Mouse (Mus musculus): ENCODE measurements around the gene Adk. TPM values are rescaled to one million over a fixed set of nuclear protein-coding genes. Genes with fewer than 3 reads are reported as not detected.

Gene Adk
- polyA plus RNA-seq, 1 experiment: 54.0 TPM

- H3K4me1 ChIP-seq (ENCODE audit: control insufficient read depth, insufficient read depth, low read length): peaks cover 6% of the 10 kb centered on the region
- 86% methylated on average over 2 of the region's 2 CpGs for WGBS
- TF ChIP-seq CTCF (IDR thresholded peaks at IDR 0.05; ENCODE audit: insufficient read depth, low read length): no peak
- TF ChIP-seq POLR2A (IDR thresholded peaks at IDR 0.05; ENCODE audit: borderline replicate concordance, extremely low read depth, low read depth, low read length): no peak
- no peak for DNase-seq
- H3K4me3 ChIP-seq (replicated peaks; ENCODE audit: extremely low read depth, low read depth, low read length): no peak overlapping the region
Observed at GRCm38 (mm10) chr14:21058972-21059371, 6.6 kb downstream of the Adk start.

- no peak for TF ChIP-seq POLR2A (IDR thresholded peaks at IDR 0.05; ENCODE audit: borderline replicate concordance, extremely low read depth, low read depth, low read length)
- no peak for DNase-seq
- WGBS: 49% methylated on average over 5 of the region's 5 CpGs
- Histone ChIP-seq H3K4me3 (replicated peaks; ENCODE audit: extremely low read depth, low read depth, low read length) (no peak overlapping the region), H3K4me1 (ENCODE audit: control insufficient read depth, insufficient read depth, low read length) (peaks cover 20% of the 10 kb centered on the region)
Observed at GRCm38 (mm10) chr14:21062766-21063513, 10.6 kb downstream of the Adk start.

GRCm38 (mm10) chr14:21064321-21064720 lies 11.9 kb downstream of the Adk start:
- WGBS: 16% methylated on average over 1 of the region's 1 CpGs
- H3K4me3 ChIP-seq (replicated peaks; ENCODE audit: extremely low read depth, low read depth, low read length): no peak overlapping the region
- no peak for DNase-seq
- no peak for TF ChIP-seq POLR2A (IDR thresholded peaks at IDR 0.05; ENCODE audit: borderline replicate concordance, extremely low read depth, low read depth, low read length)
- TF ChIP-seq CTCF (IDR thresholded peaks at IDR 0.05; ENCODE audit: insufficient read depth, low read length): no peak
- peaks cover 20% of the 10 kb centered on the region for H3K4me1 ChIP-seq (ENCODE audit: control insufficient read depth, insufficient read depth, low read length)

GRCm38 (mm10) chr14:21065490-21066162 lies 13.3 kb downstream of the Adk start:
- no peak for TF ChIP-seq POLR2A (IDR thresholded peaks at IDR 0.05; ENCODE audit: borderline replicate concordance, extremely low read depth, low read depth, low read length)
- no peak for TF ChIP-seq CTCF (IDR thresholded peaks at IDR 0.05; ENCODE audit: insufficient read depth, low read length)
- WGBS: 23% methylated on average over 8 of the region's 8 CpGs
- peaks cover 20% of the 10 kb centered on the region for H3K4me1 ChIP-seq (ENCODE audit: control insufficient read depth, insufficient read depth, low read length)
- no peak for DNase-seq
- no peak overlapping the region for H3K4me3 ChIP-seq (replicated peaks; ENCODE audit: extremely low read depth, low read depth, low read length)

- H3K4me3 ChIP-seq (replicated peaks; ENCODE audit: extremely low read depth, low read depth, low read length): no peak overlapping the region
- DNase-seq: no peak
- 82% methylated on average over 5 of the region's 5 CpGs for WGBS
- H3K4me1 ChIP-seq (ENCODE audit: control insufficient read depth, insufficient read depth, low read length): peaks cover 18% of the 10 kb centered on the region
- no peak for TF ChIP-seq CTCF (IDR thresholded peaks at IDR 0.05; ENCODE audit: insufficient read depth, low read length)
- TF ChIP-seq POLR2A (IDR thresholded peaks at IDR 0.05; ENCODE audit: borderline replicate concordance, extremely low read depth, low read depth, low read length): no peak
Observed at GRCm38 (mm10) chr14:21069594-21069993, 17.2 kb downstream of the Adk start.

GRCm38 (mm10) chr14:21073981-21074380 lies 21.6 kb downstream of the Adk start:
- Histone ChIP-seq H3K4me1 (ENCODE audit: control insufficient read depth, insufficient read depth, low read length) (peaks cover 13% of the 10 kb centered on the region), H3K4me3 (replicated peaks; ENCODE audit: extremely low read depth, low read depth, low read length) (no peak overlapping the region)
- DNase-seq: no peak
- WGBS: 53% methylated on average over 3 of the region's 3 CpGs
- TF ChIP-seq CTCF (IDR thresholded peaks at IDR 0.05; ENCODE audit: insufficient read depth, low read length) (no peak), POLR2A (IDR thresholded peaks at IDR 0.05; ENCODE audit: borderline replicate concordance, extremely low read depth, low read depth, low read length) (no peak)

- WGBS: 29% methylated on average over 11 of the region's 11 CpGs
- H3K4me3 ChIP-seq (replicated peaks; ENCODE audit: extremely low read depth, low read depth, low read length): peak overlapping the region; percentile 2
- DNase-seq: no peak
- TF ChIP-seq POLR2A (IDR thresholded peaks at IDR 0.05; ENCODE audit: borderline replicate concordance, extremely low read depth, low read depth, low read length) (no peak), CTCF (IDR thresholded peaks at IDR 0.05; ENCODE audit: insufficient read depth, low read length) (no peak)
- peaks cover 13% of the 10 kb centered on the region for H3K4me1 ChIP-seq (ENCODE audit: control insufficient read depth, insufficient read depth, low read length)
Observed at GRCm38 (mm10) chr14:21074398-21075320, 22.3 kb downstream of the Adk start.

- TF ChIP-seq CTCF (IDR thresholded peaks at IDR 0.05; ENCODE audit: insufficient read depth, low read length): no peak
- peak; percentile 90; the same call in 1 of the 2 replicates for TF ChIP-seq POLR2A (IDR thresholded peaks at IDR 0.05; ENCODE audit: borderline replicate concordance, extremely low read depth, low read depth, low read length)
- peak; percentile 93 for DNase-seq
- Histone ChIP-seq H3K4me1 (ENCODE audit: control insufficient read depth, insufficient read depth, low read length) (peaks cover 13% of the 10 kb centered on the region), H3K4me3 (replicated peaks; ENCODE audit: extremely low read depth, low read depth, low read length) (peak overlapping the region; percentile 89)
- under 1% methylated on average over 59 of the region's 59 CpGs for WGBS
Observed at GRCm38 (mm10) chr14:21075751-21076500, 23.6 kb downstream of the Adk start.

All from lung, adult 2 months (tissue).